Mouse (Mus musculus) cortical plate, adult 2 months (tissue): ENCODE measurements at regions not wholly inside any gene's neighbourhood (a gene's known extent, or its start where the extent isn't known, plus 50 kb on each side); places are given as distances from the start of the nearest gene placed in this dataset.

Source experiments
- CTCF ChIP-seq: fragments of 200-500 bp; IDR thresholded peaks from 2 replicates; pipeline ENCODE4 v1.5.1; 2011; ENCODE audit warnings: mild to moderate bottlenecking, control low read depth, low read length; ENCODE audit not compliant: insufficient read depth; ENCODE audit errors: extremely low read depth
- POLR2A ChIP-seq: fragments of 200-500 bp; IDR thresholded peaks from 2 replicates; pipeline ENCODE4 v1.6.1; 2011; ENCODE audit warnings: mild to moderate bottlenecking, low read length, control low read depth; ENCODE audit not compliant: insufficient read depth; ENCODE audit errors: extremely low read depth

DNA sequence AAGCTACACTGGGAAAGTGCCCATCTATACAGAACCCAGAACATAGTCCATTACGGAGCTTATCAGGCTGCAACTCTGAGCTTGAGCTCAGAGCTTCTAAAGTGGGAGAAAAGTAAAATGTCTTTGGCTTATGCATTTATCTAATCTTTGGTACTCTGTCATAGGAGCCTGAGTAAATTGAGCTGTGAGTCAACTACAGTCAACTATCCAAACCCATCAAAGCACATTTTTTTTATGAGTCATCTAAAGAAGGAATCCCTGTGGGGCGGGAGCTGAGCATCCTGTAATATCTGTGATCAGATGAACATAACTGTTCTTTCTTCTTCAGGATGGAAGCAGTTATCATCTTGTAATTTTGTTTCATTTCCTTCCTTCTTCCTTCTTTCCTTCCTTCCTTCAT is 323.1 kb downstream of the Trib2 start:
- TF ChIP-seq CTCF: no peak
- TF ChIP-seq POLR2A: no peak
